Mouse (Mus musculus) liver, adult 2 months (tissue): ENCODE data around the gene Kctd12b. TPM values are rescaled to one million over a fixed set of nuclear protein-coding genes. Genes with fewer than 3 reads are reported as not detected.
A peak's percentile ranks its signal among the peaks of the same experiment; 100 is the strongest.
"Not testable (repeated sequence)": the region's sequence is repeated elsewhere in the genome, so short reads cannot be mapped to it uniquely, and the experiment has no call there.

ENCODE experiments used
- DNase-seq: peaks from one replicate; pipeline ENCODE4 v3.0.0-alpha.2; 2011; ENCODE audit warnings: low read depth, low spot score; ENCODE audit errors: extremely low read depth
- H3K27ac ChIP-seq: fragments of 200-500 bp; replicated peaks from 2 replicates; pipeline ENCODE4 v1.5.1; 2012; ENCODE audit warnings: low read depth, mild to moderate bottlenecking, control low read depth, inconsistent platforms, low read length; ENCODE audit not compliant: insufficient read depth
- H3K27me3 ChIP-seq: fragments of 200-500 bp; 2 replicates; pipeline ENCODE4 v1.6.1; 2012; ENCODE audit warnings: mild to moderate bottlenecking, moderate library complexity, low read length, inconsistent platforms; ENCODE audit not compliant: control insufficient read depth, insufficient read depth
- H3K36me3 ChIP-seq: fragments of 200-500 bp; 2 replicates; pipeline ENCODE4 v1.6.1; 2012; ENCODE audit warnings: low read length, inconsistent platforms; ENCODE audit not compliant: control insufficient read depth, insufficient read depth
- H3K4me1 ChIP-seq: fragments of 200-500 bp; 2 replicates; pipeline ENCODE4 v1.6.1; 2011; ENCODE audit warnings: low read length; ENCODE audit not compliant: control insufficient read depth, insufficient read depth
- H3K4me3 ChIP-seq: fragments of 200-500 bp; 2 replicates; pipeline ENCODE4 v1.5.1; 2011; ENCODE audit warnings: low read depth, mild to moderate bottlenecking, control low read depth, low read length, moderate library complexity; ENCODE audit not compliant: insufficient read depth
- H3K79me2 ChIP-seq: fragments of 200-500 bp; 2 replicates; pipeline ENCODE4 v1.6.1; 2012; ENCODE audit warnings: inconsistent platforms, mild to moderate bottlenecking, low read length, moderate library complexity; ENCODE audit not compliant: control insufficient read depth, insufficient read depth
- H3K9ac ChIP-seq: fragments of 200-500 bp; 2 replicates; pipeline ENCODE4 v1.6.1; 2012; ENCODE audit warnings: low read depth, mild to moderate bottlenecking, control low read depth, inconsistent platforms, low read length
- CTCF ChIP-seq: fragments of 200-500 bp; IDR thresholded peaks from 2 replicates; pipeline ENCODE4 v1.5.1; 2011; ENCODE audit warnings: low read depth, low read length, control low read depth
- POLR2A ChIP-seq: fragments of 200-500 bp; IDR thresholded peaks from 2 replicates; pipeline ENCODE4 v1.6.1; 2011; ENCODE audit warnings: low read length, control low read depth; ENCODE audit not compliant: insufficient read depth; ENCODE audit errors: extremely low read depth
- WGBS: fragments of 180-500 bp; shearing (Covaris S2); methylation state at CpG from one replicate; pipeline ENCODE4 v1.1.7; 2018; 5-methylcytosine and 5-hydroxymethylcytosine counted together
- polyA plus RNA-seq: library from polyadenylated mRNA; depleted of rRNA; stranded (reverse); fragments of >200 nt; gene quantifications from 2 replicates; pipeline ENCODE4 v1.2.3, GENCODE M21; 2012
- total RNA-seq: library from RNA; depleted of rRNA; stranded (reverse); fragments of >200 nt; gene quantifications from 2 replicates; pipeline ENCODE4 v1.2.3, GENCODE M21; 2014

The Kctd12b gene
- total and polyA plus RNA-seq, 2 experiments = 0.34 to 1.4 TPM

DNA sequence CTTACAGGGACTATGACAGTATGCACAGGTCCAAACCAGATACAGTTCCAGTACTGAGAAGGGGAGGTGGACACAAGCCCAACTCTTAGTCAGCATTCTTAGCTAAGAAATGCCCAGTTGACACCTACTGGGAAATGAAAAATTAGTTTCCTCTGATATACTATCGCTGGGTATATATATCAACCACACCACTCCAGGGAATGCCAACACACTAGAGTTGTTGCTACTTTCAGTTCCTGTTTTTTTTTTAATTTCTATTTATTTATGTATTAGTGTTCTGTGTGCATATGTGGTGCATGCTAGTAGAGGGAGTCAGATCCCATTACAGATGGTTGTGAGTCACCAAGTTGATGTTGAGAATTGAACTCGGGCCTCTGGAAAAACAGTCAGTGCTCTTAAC lies 20.5 kb upstream of the Kctd12b start:
- 85% methylated on average over 2 of the region's 2 CpGs for WGBS
- Histone ChIP-seq H3K4me3 (no peak overlapping the region), H3K27ac (no peak overlapping the region), H3K4me1 (no peaks in the 10 kb centered on the region), H3K79me2 (no peaks in the 10 kb centered on the region), H3K36me3 (no peaks in the 10 kb centered on the region), H3K27me3 (no peaks in the 10 kb centered on the region), H3K9ac (no peak overlapping the region)
- TF ChIP-seq CTCF = no peak
- TF ChIP-seq POLR2A = no peak
- DNase-seq = no peak

DNA sequence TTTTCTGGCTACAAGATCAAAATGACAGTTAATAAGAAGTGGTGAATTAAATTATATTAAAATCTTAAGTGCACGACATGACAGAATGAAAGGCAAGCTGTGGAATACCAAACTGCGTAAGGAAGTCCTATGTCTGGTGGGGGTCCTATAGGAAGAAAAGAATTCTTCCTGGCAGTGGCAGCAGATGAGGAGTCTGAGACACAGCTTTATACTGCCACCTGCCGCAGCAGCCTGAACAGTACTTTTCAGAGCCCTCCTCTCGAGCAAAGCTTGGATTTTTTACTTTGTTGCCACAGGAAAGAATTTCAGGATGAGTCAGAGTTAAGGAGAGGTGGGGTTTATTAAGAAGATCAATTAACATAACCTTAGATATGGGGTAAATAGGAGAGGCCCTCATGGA lies 11.5 kb upstream of the Kctd12b start:
- DNase-seq = no peak
- no peaks in the 10 kb centered on the region for H3K27me3 ChIP-seq
- 31% methylated on average over 4 of the region's 4 CpGs for WGBS

DNA sequence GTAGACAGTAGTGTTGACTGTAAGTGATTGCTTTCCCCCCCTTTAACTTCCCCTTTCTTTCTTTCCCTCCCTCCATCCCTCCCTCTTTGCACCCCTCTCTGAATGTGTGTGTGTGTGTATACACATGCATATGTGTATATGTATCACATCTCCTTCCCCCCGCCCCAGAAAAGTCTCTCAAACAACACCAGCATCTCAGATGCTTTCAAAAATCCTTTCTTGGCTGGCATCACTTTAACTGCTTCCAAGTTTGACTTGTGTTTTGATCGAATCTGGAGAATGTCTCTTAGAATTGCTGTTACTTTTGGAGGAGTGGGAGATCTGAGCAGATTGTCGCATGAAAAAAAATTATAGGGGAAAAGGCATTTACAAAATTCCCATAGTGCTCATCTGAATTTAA lies 4.3 kb upstream of the Kctd12b start:
- 77% methylated on average over 3 of the region's 3 CpGs for WGBS
- H3K9ac ChIP-seq = no peak overlapping the region
- H3K4me3 ChIP-seq = no peak overlapping the region
- no peak overlapping the region for H3K27ac ChIP-seq
- DNase-seq = no peak
- no peak for TF ChIP-seq POLR2A
- no peak for TF ChIP-seq CTCF
- no peaks in the 10 kb centered on the region for H3K27me3 ChIP-seq
- H3K36me3 ChIP-seq = no peaks in the 10 kb centered on the region
- H3K79me2 ChIP-seq = no peaks in the 10 kb centered on the region
- no peaks in the 10 kb centered on the region for H3K4me1 ChIP-seq

More for the DNA sequence above, 11.5 kb upstream of the Kctd12b start:
- Histone ChIP-seq H3K9ac (no peak overlapping the region), H3K27ac (no peak overlapping the region), H3K79me2 (no peaks in the 10 kb centered on the region), H3K4me1 (no peaks in the 10 kb centered on the region), H3K4me3 (no peak overlapping the region), H3K36me3 (no peaks in the 10 kb centered on the region)
- TF ChIP-seq CTCF (peak; percentile 16; the same call in 1 of the 2 replicates), POLR2A (no peak)

DNA sequence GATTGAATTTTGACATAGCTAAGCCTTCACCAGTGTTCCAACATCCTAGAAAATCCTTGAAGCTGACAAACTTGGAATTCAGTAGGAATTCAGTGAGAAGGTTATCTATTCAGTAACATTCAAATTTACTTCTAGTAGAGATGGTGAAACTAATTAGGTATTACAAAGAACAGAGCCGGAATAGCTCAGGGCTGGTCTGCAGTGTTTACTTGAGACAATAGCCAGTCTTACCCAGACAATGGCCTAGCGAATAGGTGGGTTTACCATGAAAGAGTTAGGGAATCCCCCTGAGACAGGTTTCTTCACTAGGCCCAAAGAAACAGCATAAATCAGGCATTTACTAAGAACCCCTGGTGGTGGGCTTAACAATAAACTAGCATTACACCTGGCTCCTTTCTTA lies 28.0 kb downstream of the Kctd12b start:
- H3K27ac ChIP-seq, H3K4me3 ChIP-seq, H3K79me2 ChIP-seq, H3K4me1 ChIP-seq, H3K27me3 ChIP-seq, H3K36me3 ChIP-seq, DNase-seq, H3K9ac ChIP-seq: not testable (repeated sequence)
- WGBS = 93% methylated on average over 2 of the region's 2 CpGs

DNA sequence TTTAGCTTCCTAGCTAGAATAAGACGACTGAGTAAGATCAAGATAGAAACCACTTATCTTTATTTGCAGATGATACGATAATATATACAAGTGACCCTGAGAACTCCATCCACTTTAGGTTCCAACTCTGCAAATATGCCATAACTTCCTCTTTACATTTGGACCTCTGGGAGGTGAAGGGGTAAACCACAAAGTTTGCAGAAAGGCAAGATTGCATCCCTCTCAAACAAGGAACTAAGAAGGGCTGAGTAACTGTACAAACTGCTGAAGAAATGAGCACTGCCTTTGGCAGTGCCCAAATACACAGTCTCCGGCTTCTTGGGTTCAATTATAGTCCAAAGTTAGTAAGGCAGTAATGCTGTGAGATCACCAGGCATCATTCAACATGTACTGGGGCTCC lies 31.3 kb downstream of the Kctd12b start:
- DNase-seq = peak; percentile 5
- Histone ChIP-seq H3K4me1 (no peaks in the 10 kb centered on the region), H3K27ac (no peak overlapping the region), H3K36me3 (no peaks in the 10 kb centered on the region), H3K79me2 (no peaks in the 10 kb centered on the region), H3K9ac (no peak overlapping the region), H3K27me3 (no peaks in the 10 kb centered on the region), H3K4me3 (no peak overlapping the region)
- TF ChIP-seq POLR2A = no peak
- TF ChIP-seq CTCF = no peak
- WGBS = 63% methylated on average over 3 of the region's 3 CpGs

DNA sequence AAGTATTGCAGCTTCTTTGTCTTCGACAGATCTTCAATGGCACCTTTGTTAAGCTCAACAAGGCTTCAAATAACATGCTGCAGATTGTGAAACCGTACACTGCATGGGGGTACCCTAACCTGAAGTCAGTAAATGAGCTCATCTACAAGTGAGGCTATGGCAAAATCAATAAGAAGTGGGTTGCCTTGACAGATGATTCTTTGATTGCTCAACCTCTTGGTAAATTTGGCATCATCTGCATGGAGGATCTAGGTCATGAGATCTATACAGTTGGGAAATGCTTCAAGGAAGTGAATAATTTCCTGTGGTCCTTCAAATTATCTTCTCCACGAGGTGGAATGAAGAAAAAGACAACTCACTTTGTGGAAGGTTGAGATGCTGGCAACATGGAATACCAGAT lies 39.2 kb downstream of the Kctd12b start:
- Histone ChIP-seq H3K4me1 (no peaks in the 10 kb centered on the region), H3K9ac (no peak overlapping the region), H3K4me3 (no peak overlapping the region), H3K27me3 (no peaks in the 10 kb centered on the region), H3K79me2 (no peaks in the 10 kb centered on the region), H3K27ac (no peak overlapping the region), H3K36me3 (no peaks in the 10 kb centered on the region)
- DNase-seq = no peak
- WGBS = 60% methylated on average over 3 of the region's 3 CpGs
- no peak for TF ChIP-seq CTCF
- no peak for TF ChIP-seq POLR2A
